ENCODE assay signal across 16 mouse cellular contexts in genomic region chr6:122493799-122494472, GRCm38 (mm10). TPM values are rescaled to one million over a fixed set of nuclear protein-coding genes. Genes with fewer than 3 reads are reported as not detected.
DNase-seq lines count a peak whose midpoint lies in the region; ATAC-seq lines count a peak whose summit lies in the region.
"Had no signal": no experiment of that assay in that cellular context is flagged by ENCODE, and none has a peak within 500 bp of the region (broad histone marks: within the 10 kb centered on the region; RNA-seq: fewer than 3 reads in every experiment).

No protein-coding gene starts in this region.

- H3K9ac ChIP-seq in midbrain, embryonic 11.5 days (ENCODE audit: low read length) = 0 out of 2 replicates have a peak overlapping the region, but pooled peaks have one; percentile 18
- H3K9ac ChIP-seq: liver, embryonic 13.5 days had no signal

- H3K27ac ChIP-seq in midbrain, embryonic 11.5 days (ENCODE audit: low read depth, low read length) = peak overlapping the region; percentile 85; the same call in 1 of the 2 replicates
- H3K27ac ChIP-seq: liver, embryonic 13.5 days had no signal

- H3K4me1 ChIP-seq in midbrain, embryonic 11.5 days (ENCODE audit: control insufficient read depth, insufficient read depth, low read length) = peaks cover 26% of the 10 kb centered on the region

- no peaks in the 10 kb centered on the region for H3K27me3 ChIP-seq in midbrain, embryonic 11.5 days (ENCODE audit: control insufficient read depth, insufficient read depth, low read length)

- H3K36me3 ChIP-seq in midbrain, embryonic 11.5 days (ENCODE audit: control insufficient read depth, insufficient read depth, low read length) = no peaks in the 10 kb centered on the region
- H3K36me3 ChIP-seq: G1E; heart, embryonic 13.5 days; liver, embryonic 13.5 days had no signal

- H3K4me2 ChIP-seq in midbrain, embryonic 11.5 days = no peak overlapping the region
- H3K4me2 ChIP-seq: liver, embryonic 13.5 days had no signal

- peak; percentile 39 for DNase-seq in MEL-GATA-1-ER (ENCODE audit: extremely low read depth, low read depth)
- peak; percentile 29 for DNase-seq in ZHBTc4 (ENCODE audit: low read depth, low spot score)
- peak; percentile 35 for DNase-seq in forelimb bud, embryonic 11.5 days (ENCODE audit: low read depth, low spot score)
- peak; percentile 92 for DNase-seq in midbrain, embryonic 11.5 days (ENCODE audit: low spot score, missing footprints)
- DNase-seq in B cell, adult 2 months = no peak
- no peak for DNase-seq in urinary bladder, postnatal 10 days (ENCODE audit: low spot score)
- no peak for DNase-seq in T-cell, adult 2 months (ENCODE audit: low spot score)
- no peak for DNase-seq in layer of hippocampus, postnatal 10 days (ENCODE audit: low spot score in 2 of 2)
- DNase-seq: cerebellum, adult 9-11 months; kidney, adult 11 months; liver, embryonic 13.5 days; thymus, postnatal 36 days had no signal

- H3K4me3 ChIP-seq in midbrain, embryonic 11.5 days (ENCODE audit: low read depth, low read length) = no peak overlapping the region
- H3K4me3 ChIP-seq: heart, embryonic 13.5 days; liver, embryonic 13.5 days had no signal

- no peak for ATAC-seq in midbrain, embryonic 11.5 days (ENCODE audit: low FRiP score)

- WGBS in midbrain, embryonic 11.5 days = 17% methylated on average over 6 of the region's 6 CpGs

- no peaks in the 10 kb centered on the region for H3K9me3 ChIP-seq in midbrain, embryonic 11.5 days (ENCODE audit: control insufficient read depth, low read length)
- H3K9me3 ChIP-seq: G1E; heart, embryonic 13.5 days; liver, embryonic 13.5 days had no signal

RNA-seq across cellular contexts. Expression of gene Rimklb, which starts 4.6 kb away (rescaled TPM):
- polyA plus RNA-seq in midbrain, embryonic 11.5 days (2014; fragmentation: Nextera tagmentation; extraction: Ambion mirVana) = 67.4 and 70.1 TPM in 2 replicates
- total RNA-seq in layer of hippocampus, postnatal 10 days (2021) = 100 to 1,000 TPM; 246 to 252 TPM

RNA-seq across cellular contexts. Expression of gene Mfap5, which starts 11.7 kb away (rescaled TPM):
- 0.75 and 0.77 TPM in 2 replicates for polyA plus RNA-seq in midbrain, embryonic 11.5 days (2014; fragmentation: Nextera tagmentation; extraction: Ambion mirVana)
- 1 to 10 TPM in 1 of 2 experiments, under 1 TPM in 1; 0.73 to 1.2 TPM for total RNA-seq in layer of hippocampus, postnatal 10 days (2021)
- polyA plus RNA-seq: G1E had no signal

RNA-seq across cellular contexts. Expression of gene Aicda, which starts 59.7 kb away (rescaled TPM):
- polyA plus RNA-seq in midbrain, embryonic 11.5 days (2014; fragmentation: Nextera tagmentation; extraction: Ambion mirVana) = not detected in 2 replicates
- total RNA-seq in layer of hippocampus, postnatal 10 days (2021) = not detected
- total RNA-seq: G1E; layer of hippocampus, postnatal 14 days had no signal
- polyA plus RNA-seq: frontal cortex, adult 2 months; G1E; heart, embryonic 13.5 days; liver, embryonic 13.5 days had no signal

Comparison
In these comparisons a context has a peak if more than half of its experiments do, and no peak if none do; other contexts are left out.
1. DNase-seq: peak in MEL-GATA-1-ER (single experiment), ZHBTc4 (single experiment), forelimb bud, embryonic 11.5 days (single experiment) and midbrain, embryonic 11.5 days (single experiment); none in B cell, adult 2 months (0 of 2), urinary bladder, postnatal 10 days (single experiment), T-cell, adult 2 months (single experiment) and layer of hippocampus, postnatal 10 days (0 of 2).